Mouse (Mus musculus): ENCODE data around the gene Hnf4a. TPM values are rescaled to one million over a fixed set of nuclear protein-coding genes. Genes with fewer than 3 reads are reported as not detected.

The Hnf4a gene
- total and polyA plus RNA-seq, 2 experiments from 2014 or later = not detected

DNA sequence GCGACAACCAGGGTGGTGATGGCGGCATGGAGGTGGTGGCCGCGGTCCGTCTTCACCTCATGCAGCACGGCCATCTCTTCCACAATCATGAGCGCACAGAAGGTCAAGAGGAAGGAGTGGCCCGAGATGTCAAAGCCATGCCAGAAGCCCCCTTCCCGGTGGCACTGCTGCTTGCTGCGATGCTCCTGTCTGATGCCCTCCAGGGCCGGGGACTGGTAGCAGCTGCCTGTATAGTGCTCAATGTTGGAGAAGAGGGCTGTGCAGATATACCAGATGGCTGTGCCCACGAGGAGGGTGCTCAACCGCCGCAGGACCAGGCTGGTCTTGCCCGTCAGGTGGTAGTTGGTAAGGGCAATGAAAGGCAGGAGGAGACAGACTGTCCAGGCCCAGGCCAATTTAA lies 36.9 kb upstream of the Hnf4a start:
- ATAC-seq = no peak

GRCm38 (mm10) chr2:163471136-163471535 lies 35.5 kb upstream of the Hnf4a start:
- Histone ChIP-seq H3K4me2 (ENCODE audit: low read depth) (peak overlapping the region; percentile 77), H3K9me3 (ENCODE audit: low read length) (no peaks in the 10 kb centered on the region), H3K4me3 (ENCODE audit: low read depth, low read length) (no peak overlapping the region), H3K27ac (ENCODE audit: low read depth, low read length) (no peak overlapping the region), H3K36me3 (ENCODE audit: insufficient read depth) (peaks cover 28% of the 10 kb centered on the region), H3K4me1 (ENCODE audit: insufficient read depth) (peaks cover 5% of the 10 kb centered on the region; the same call in 1 of the 2 replicates), H3K9ac (no peak overlapping the region), H3K27me3 (ENCODE audit: insufficient read depth, low read length) (no peaks in the 10 kb centered on the region)
- ATAC-seq = no peak
- TF ChIP-seq CTCF (IDR thresholded peaks at IDR 0.05; ENCODE audit: low read depth) = no peak
- WGBS = 56% methylated on average over 3 of the region's 3 CpGs
- no peak for DNase-seq

More for the DNA sequence above, 36.9 kb upstream of the Hnf4a start:
- H3K27ac ChIP-seq (ENCODE audit: low read depth, low read length) = no peak overlapping the region
- no peaks in the 10 kb centered on the region for H3K27me3 ChIP-seq (ENCODE audit: insufficient read depth, low read length)
- no peak for DNase-seq
- TF ChIP-seq CTCF (IDR thresholded peaks at IDR 0.05; ENCODE audit: low read depth) = no peak
- H3K4me1 ChIP-seq (ENCODE audit: insufficient read depth) = peaks cover 5% of the 10 kb centered on the region; the same call in 1 of the 2 replicates
- WGBS = 96% methylated on average over 15 of the region's 15 CpGs
- no peaks in the 10 kb centered on the region for H3K9me3 ChIP-seq (ENCODE audit: low read length)
- H3K4me2 ChIP-seq (ENCODE audit: low read depth) = no peak overlapping the region
- peaks cover 28% of the 10 kb centered on the region for H3K36me3 ChIP-seq (ENCODE audit: insufficient read depth)
- H3K4me3 ChIP-seq (ENCODE audit: low read depth, low read length) = no peak overlapping the region
- H3K9ac ChIP-seq = no peak overlapping the region

GRCm38 (mm10) chr2:163471710-163472465 lies 34.7 kb upstream of the Hnf4a start:
- TF ChIP-seq CTCF (IDR thresholded peaks at IDR 0.05; ENCODE audit: low read depth) = no peak
- 5% methylated on average over 36 of the region's 36 CpGs for WGBS
- Histone ChIP-seq H3K36me3 (ENCODE audit: insufficient read depth) (peaks cover 24% of the 10 kb centered on the region), H3K27me3 (ENCODE audit: insufficient read depth, low read length) (no peaks in the 10 kb centered on the region), H3K4me2 (ENCODE audit: low read depth) (peak overlapping the region; percentile 77), H3K9me3 (ENCODE audit: low read length) (no peaks in the 10 kb centered on the region), H3K4me1 (ENCODE audit: insufficient read depth) (peaks cover 5% of the 10 kb centered on the region; the same call in 1 of the 2 replicates), H3K9ac (peak overlapping the region; percentile 81), H3K27ac (ENCODE audit: low read depth, low read length) (peak overlapping the region; percentile 71), H3K4me3 (ENCODE audit: low read depth, low read length) (peak overlapping the region; percentile 91)
- no peak for DNase-seq
- peak; percentile 84 for ATAC-seq

DNA sequence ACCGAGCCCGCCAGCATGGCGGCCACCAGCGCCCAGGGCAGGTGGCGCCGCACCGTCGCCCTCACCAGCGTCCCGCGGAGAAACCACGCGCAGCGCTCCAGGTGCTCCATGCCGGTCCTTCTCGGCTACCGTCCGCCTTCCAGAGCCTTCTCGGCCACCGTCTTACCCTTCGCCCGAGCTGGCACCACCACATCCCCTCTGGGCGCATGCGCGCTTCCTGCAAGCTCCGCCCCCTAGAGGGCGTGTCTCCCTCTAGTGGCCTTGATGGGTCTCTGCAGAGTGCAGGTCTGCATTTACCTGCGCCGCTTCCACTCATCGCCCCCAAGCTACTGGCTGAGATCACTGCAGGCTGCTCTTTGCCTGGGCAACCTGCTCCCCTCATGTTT lies 34.1 kb upstream of the Hnf4a start, which contains the start of gene Fitm2:
Gene Fitm2, minus strand, starts transcription at position 164 of the 386 bp plus-strand sequence.
- Histone ChIP-seq H3K4me1 (ENCODE audit: insufficient read depth) (peaks cover 5% of the 10 kb centered on the region; the same call in 1 of the 2 replicates), H3K9me3 (ENCODE audit: low read length) (no peaks in the 10 kb centered on the region), H3K36me3 (ENCODE audit: insufficient read depth) (peaks cover 21% of the 10 kb centered on the region), H3K4me2 (ENCODE audit: low read depth) (peak within 1 kb of the TSS; percentile 77), H3K27me3 (ENCODE audit: insufficient read depth, low read length) (no peaks in the 10 kb centered on the region), H3K27ac (ENCODE audit: low read depth, low read length) (peak within 1 kb of the TSS; percentile 71), H3K9ac (peak within 1 kb of the TSS; percentile 81), H3K4me3 (ENCODE audit: low read depth, low read length) (peak within 1 kb of the TSS; percentile 91)
- peak; percentile 95 for ATAC-seq
- under 1% methylated on average over 30 of the region's 30 CpGs for WGBS
- peak; percentile 100 for TF ChIP-seq CTCF (IDR thresholded peaks at IDR 0.05; ENCODE audit: low read depth)
- peak; percentile 98 for DNase-seq

GRCm38 (mm10) chr2:163480191-163480825 lies 26.3 kb upstream of the Hnf4a start:
- Histone ChIP-seq H3K9me3 (ENCODE audit: low read length) (no peaks in the 10 kb centered on the region), H3K4me2 (ENCODE audit: low read depth) (no peak overlapping the region), H3K36me3 (ENCODE audit: insufficient read depth) (no peaks in the 10 kb centered on the region), H3K27me3 (ENCODE audit: insufficient read depth, low read length) (peaks cover 9% of the 10 kb centered on the region; the same call in 1 of the 2 replicates), H3K4me3 (ENCODE audit: low read depth, low read length) (no peak overlapping the region), H3K27ac (ENCODE audit: low read depth, low read length) (no peak overlapping the region), H3K9ac (no peak overlapping the region), H3K4me1 (ENCODE audit: insufficient read depth) (no peaks in the 10 kb centered on the region)
- 55% methylated on average over 18 of the region's 18 CpGs for WGBS
- ATAC-seq (no peak), DNase-seq (no peak)
- peak; percentile 48 for TF ChIP-seq CTCF (IDR thresholded peaks at IDR 0.05; ENCODE audit: low read depth)

DNA sequence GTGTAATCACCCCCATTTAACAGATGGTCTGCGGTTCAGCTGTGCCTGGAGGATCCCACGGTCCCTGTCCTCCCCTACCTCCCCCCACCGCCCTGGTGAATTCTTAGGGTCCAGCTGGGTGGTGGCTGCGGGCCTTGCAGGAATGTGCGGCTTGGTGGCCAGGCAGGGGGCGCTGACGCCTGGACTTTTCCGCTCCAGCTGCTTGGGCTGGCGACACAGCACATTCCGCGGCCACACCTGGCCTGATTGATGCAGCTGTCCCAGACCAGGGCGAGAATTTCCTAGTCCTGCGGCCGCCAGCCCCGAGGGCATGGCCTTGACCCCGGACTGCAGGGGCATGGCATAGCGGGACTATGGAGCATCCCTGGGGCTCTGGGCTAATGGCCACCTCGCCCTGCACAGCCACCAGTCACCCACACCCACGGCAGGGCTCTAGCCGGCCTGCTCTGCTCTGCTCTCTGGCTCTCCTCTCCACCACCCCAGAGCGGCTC lies 25.0 kb upstream of the Hnf4a start:
- 0 out of 2 replicates have a peak overlapping the region, but pooled peaks have one; percentile 3 for H3K4me3 ChIP-seq (ENCODE audit: low read depth, low read length)
- H3K9ac ChIP-seq = no peak overlapping the region
- H3K9me3 ChIP-seq (ENCODE audit: low read length) = no peaks in the 10 kb centered on the region
- no peaks in the 10 kb centered on the region for H3K4me1 ChIP-seq (ENCODE audit: insufficient read depth)
- H3K4me2 ChIP-seq (ENCODE audit: low read depth) = 0 out of 2 replicates have a peak overlapping the region, but pooled peaks have one; percentile 23
- ATAC-seq (peak; percentile 18; the same call in 1 of the 2 replicates), DNase-seq (no peak)
- no peaks in the 10 kb centered on the region for H3K36me3 ChIP-seq (ENCODE audit: insufficient read depth)
- TF ChIP-seq CTCF (IDR thresholded peaks at IDR 0.05; ENCODE audit: low read depth) = peak; percentile 32; the same call in 1 of the 2 replicates
- WGBS = 3% methylated on average over 21 of the region's 21 CpGs
- H3K27ac ChIP-seq (ENCODE audit: low read depth, low read length) = no peak overlapping the region
- H3K27me3 ChIP-seq (ENCODE audit: insufficient read depth, low read length) = peaks cover 9% of the 10 kb centered on the region; the same call in 1 of the 2 replicates
